In the genomic region with DNA sequence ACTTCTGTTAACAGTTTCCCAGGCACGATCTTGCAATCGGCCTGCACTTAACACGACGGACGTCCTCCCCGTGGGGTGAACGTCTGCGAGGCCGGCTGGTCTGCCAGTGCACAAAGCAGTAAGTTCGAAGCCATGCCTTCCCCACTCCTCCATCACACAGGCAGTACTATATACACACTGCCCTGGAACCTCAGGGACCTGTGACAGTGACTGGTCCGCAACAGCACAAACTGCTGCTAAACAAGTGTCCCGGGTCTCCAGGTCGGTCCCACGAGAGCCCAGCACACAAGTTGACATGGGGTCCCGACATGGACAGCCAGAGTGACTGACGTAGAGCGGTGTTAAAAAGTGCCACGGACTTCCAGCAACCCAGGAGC, we compare ENCODE assay signal across 8 mouse cellular contexts. TPM values are rescaled to one million over a fixed set of nuclear protein-coding genes. Genes with fewer than 3 reads are reported as not detected.
DNase-seq lines count a peak whose midpoint lies in the region; ATAC-seq lines count a peak whose summit lies in the region.

No protein-coding gene starts in this region.

- peak overlapping the region; percentile 70 for H3K4me2 ChIP-seq in forebrain, embryonic 13.5 days

- no peaks in the 10 kb centered on the region for H3K9me3 ChIP-seq in forebrain, embryonic 13.5 days (replicated peaks)

- under 1% methylated on average over 18 of the region's 18 CpGs for WGBS in forebrain, embryonic 13.5 days

- H3K27ac ChIP-seq in forebrain, embryonic 13.5 days: peak overlapping the region; percentile 86

- H3K27me3 ChIP-seq in forebrain, embryonic 13.5 days: no peaks in the 10 kb centered on the region

- peak; percentile 4 to 9 for DNase-seq in heart, adult 9 months (ENCODE audit: low spot score in 2 of 2)
- DNase-seq in heart, adult 11 months: no peak
- DNase-seq in adipocyte (ENCODE audit: low spot score): peak; percentile 53
- DNase-seq in kidney, postnatal 10 days: peak; percentile 49
- DNase-seq in retina, postnatal 1 day: no peak
- no peak for DNase-seq in left cerebral cortex, adult 11 months (ENCODE audit: low spot score)

- H3K36me3 ChIP-seq in forebrain, embryonic 13.5 days (ENCODE audit: poor library complexity, severe bottlenecking): peaks cover 41% of the 10 kb centered on the region

- peak overlapping the region; percentile 94 for H3K4me3 ChIP-seq in forebrain, embryonic 13.5 days

- peaks cover 19% of the 10 kb centered on the region for H3K4me1 ChIP-seq in forebrain, embryonic 13.5 days

- ATAC-seq in forebrain, embryonic 13.5 days: peak; percentile 17
- ATAC-seq in megakaryocyte-erythroid progenitor cell, adult 5-6 weeks (replicated peaks; ENCODE audit: low FRiP score, low TSS enrichment, poor library complexity, severe bottlenecking): peak; percentile 18

- H3K9ac ChIP-seq in forebrain, embryonic 13.5 days: peak overlapping the region; percentile 99

RNA-seq across cellular contexts. Expression of gene Rps3a1, which starts 0.6 kb away (rescaled TPM):
- 840 and 952 TPM in 2 replicates for polyA plus RNA-seq in forebrain, embryonic 13.5 days (2015; fragmentation: Nextera tagmentation; extraction: Ambion mirVana)
- total RNA-seq in megakaryocyte-erythroid progenitor cell, adult 5-6 weeks (2014; fragmentation: Nextera tagmentation): 3,660 and 3,786 TPM in 2 replicates
- 6,025 and 7,409 TPM in 2 replicates for total RNA-seq in megakaryocyte-erythroid progenitor cell, adult 5-6 weeks (2017)

Comparison
In these comparisons a context has a peak if more than half of its experiments do, and no peak if none do; other contexts are left out.
1. DNase-seq: peak in heart, adult 9 months (2 of 2), adipocyte (single experiment) and kidney, postnatal 10 days (single experiment); none in heart, adult 11 months (single experiment), retina, postnatal 1 day (single experiment) and left cerebral cortex, adult 11 months (single experiment).